Mouse (Mus musculus): ENCODE measurements around the gene Krtap4-1.

- no peak for TF ChIP-seq POLR2A (IDR thresholded peaks at IDR 0.05; ENCODE audit: control insufficient read depth in 1 of 2, insufficient read depth in 1 of 2, low read depth in 1 of 2, low read length in 2 of 2, poor library complexity in 1 of 2)
- TF ChIP-seq CTCF (IDR thresholded peaks at IDR 0.05 in 2 of 3, conservative IDR thresholded peaks at IDR 0.05 in 1 of 3; ENCODE audit: control insufficient read depth in 1 of 3, insufficient read depth in 1 of 3, low read depth in 2 of 3, low read length in 3 of 3, poor library complexity in 1 of 3, severe bottlenecking in 1 of 3), result no peak
- TF ChIP-seq ZNF384 (IDR thresholded peaks at IDR 0.05; ENCODE audit: low read depth, low read length), result no peak
These were observed 37.1 kb downstream of the Krtap4-1 start, which contains the start of gene Krtap1-3 for GRCm38 (mm10) chr11:99590981-99591380.

Measured in MEL (cell line).